Mouse (Mus musculus): ENCODE data around the gene Sox5.

Sox5 gene

GRCm38 (mm10) chr6:144105645-144106044 lies 676.1 kb downstream of the Sox5 start:
- DNase-seq (ENCODE audit: low spot score): no peak

- no peak for DNase-seq (ENCODE audit: low spot score)
Observed at GRCm38 (mm10) chr6:144103612-144104011, 678.2 kb downstream of the Sox5 start.

GRCm38 (mm10) chr6:144100852-144101251 lies 680.9 kb downstream of the Sox5 start:
- no peak for DNase-seq (ENCODE audit: low spot score)

- DNase-seq (ENCODE audit: low spot score): no peak
Observed at GRCm38 (mm10) chr6:144098119-144098518, 683.7 kb downstream of the Sox5 start.

- DNase-seq (ENCODE audit: low spot score): no peak
Observed at GRCm38 (mm10) chr6:144088256-144088655, 693.5 kb downstream of the Sox5 start.

- no peak for DNase-seq (ENCODE audit: low spot score)
Observed at GRCm38 (mm10) chr6:144086096-144086810, 695.5 kb downstream of the Sox5 start.

- no peak for DNase-seq (ENCODE audit: low spot score)
Observed at GRCm38 (mm10) chr6:144082297-144082696, 699.5 kb downstream of the Sox5 start.

- no peak for DNase-seq (ENCODE audit: low spot score)
Observed at GRCm38 (mm10) chr6:144077826-144078225, 704.0 kb downstream of the Sox5 start.

- DNase-seq (ENCODE audit: low spot score): no peak
Observed at GRCm38 (mm10) chr6:144076376-144076775, 705.4 kb downstream of the Sox5 start.

GRCm38 (mm10) chr6:144075327-144075941 lies 706.3 kb downstream of the Sox5 start:
- no peak for DNase-seq (ENCODE audit: low spot score)

GRCm38 (mm10) chr6:144074826-144075225 lies 707.0 kb downstream of the Sox5 start:
- DNase-seq (ENCODE audit: low spot score): no peak

- no peak for DNase-seq (ENCODE audit: low spot score)
Observed at GRCm38 (mm10) chr6:144070461-144070860, 711.3 kb downstream of the Sox5 start.

- no peak for DNase-seq (ENCODE audit: low spot score)
Observed at GRCm38 (mm10) chr6:144067491-144067890, 714.3 kb downstream of the Sox5 start.

GRCm38 (mm10) chr6:144062428-144062827 lies 719.3 kb downstream of the Sox5 start:
- no peak for DNase-seq (ENCODE audit: low spot score)

- DNase-seq (ENCODE audit: low spot score): no peak
Observed at GRCm38 (mm10) chr6:144061814-144062213, 720.0 kb downstream of the Sox5 start.

- no peak for DNase-seq (ENCODE audit: low spot score)
Observed at GRCm38 (mm10) chr6:144057098-144057632, 724.6 kb downstream of the Sox5 start.

GRCm38 (mm10) chr6:144056252-144057097 lies 725.3 kb downstream of the Sox5 start:
- no peak for DNase-seq (ENCODE audit: low spot score)

- no peak for DNase-seq (ENCODE audit: low spot score)
Observed at GRCm38 (mm10) chr6:144052487-144052886, 729.3 kb downstream of the Sox5 start.

- DNase-seq (ENCODE audit: low spot score): no peak
Observed at GRCm38 (mm10) chr6:144051316-144051715, 730.5 kb downstream of the Sox5 start.

GRCm38 (mm10) chr6:144048201-144048924 lies 733.4 kb downstream of the Sox5 start:
- no peak for DNase-seq (ENCODE audit: low spot score)

GRCm38 (mm10) chr6:144045503-144045902 lies 736.3 kb downstream of the Sox5 start:
- DNase-seq (ENCODE audit: low spot score): no peak

- DNase-seq (ENCODE audit: low spot score): no peak
Observed at GRCm38 (mm10) chr6:144044381-144044780, 737.4 kb downstream of the Sox5 start.

Data from T-cell, adult 2 months (primary cell).